Mouse (Mus musculus): ENCODE results near the gene Mtus2.
"Not testable (repeated sequence)": the region's sequence is repeated elsewhere in the genome, so short reads cannot be mapped to it uniquely, and the experiment has no call there.

The Mtus2 gene

GRCm38 (mm10) chr5:147956821-147957564 lies at the start of gene Mtus2:
TSS of gene Mtus2 (plus strand) at chr5:147957320.
- peak; percentile 74 for DNase-seq (ENCODE audit: low spot score)

- no peak for DNase-seq (ENCODE audit: low spot score)
These were observed 49.3 kb upstream of the Mtus2 start for GRCm38 (mm10) chr5:147907851-147908250.

GRCm38 (mm10) chr5:147910807-147911509 lies 46.2 kb upstream of the Mtus2 start:
- DNase-seq (ENCODE audit: low spot score): no peak

GRCm38 (mm10) chr5:147911744-147912143 lies 45.4 kb upstream of the Mtus2 start:
- no peak for DNase-seq (ENCODE audit: low spot score)

GRCm38 (mm10) chr5:147913241-147913842 lies 43.8 kb upstream of the Mtus2 start:
- DNase-seq (ENCODE audit: low spot score): no peak

GRCm38 (mm10) chr5:147915038-147915566 lies 42.0 kb upstream of the Mtus2 start:
- DNase-seq (ENCODE audit: low spot score): no peak

GRCm38 (mm10) chr5:147916171-147916570 lies 40.9 kb upstream of the Mtus2 start:
- DNase-seq (ENCODE audit: low spot score): no peak

- no peak for DNase-seq (ENCODE audit: low spot score)
These were observed 38.9 kb upstream of the Mtus2 start for GRCm38 (mm10) chr5:147918044-147918846.

- no peak for DNase-seq (ENCODE audit: low spot score)
These were observed 32.5 kb upstream of the Mtus2 start for GRCm38 (mm10) chr5:147924621-147925020.

GRCm38 (mm10) chr5:147925935-147926604 lies 31.1 kb upstream of the Mtus2 start:
- DNase-seq (ENCODE audit: low spot score): no peak

- no peak for DNase-seq (ENCODE audit: low spot score)
These were observed 28.2 kb upstream of the Mtus2 start for GRCm38 (mm10) chr5:147928668-147929497.

- DNase-seq (ENCODE audit: low spot score): no peak
These were observed 22.0 kb upstream of the Mtus2 start for GRCm38 (mm10) chr5:147935096-147935495.

GRCm38 (mm10) chr5:147939226-147939625 lies 17.9 kb upstream of the Mtus2 start:
- no peak for DNase-seq (ENCODE audit: low spot score)

GRCm38 (mm10) chr5:147945000-147945666 lies 12.0 kb upstream of the Mtus2 start:
- no peak for DNase-seq (ENCODE audit: low spot score)

GRCm38 (mm10) chr5:147949881-147950280 lies 7.2 kb upstream of the Mtus2 start:
- no peak for DNase-seq (ENCODE audit: low spot score)

- DNase-seq (ENCODE audit: low spot score): no peak
These were observed 5.4 kb upstream of the Mtus2 start for GRCm38 (mm10) chr5:147951751-147952150.

- not testable (repeated sequence) for DNase-seq (ENCODE audit: low spot score)
These were observed 3.9 kb upstream of the Mtus2 start for GRCm38 (mm10) chr5:147953181-147953580.

- no peak for DNase-seq (ENCODE audit: low spot score)
These were observed 1.4 kb upstream of the Mtus2 start for GRCm38 (mm10) chr5:147955671-147956070.

GRCm38 (mm10) chr5:147956421-147956820 lies 699 bp upstream of the Mtus2 start:
- no peak for DNase-seq (ENCODE audit: low spot score)

Measured in ovary, postnatal 10 days (tissue).